Mouse (Mus musculus) erythroblast, adult 5-6 weeks (primary cell): ENCODE measurements around the gene Bcar1. TPM values are rescaled to one million over a fixed set of nuclear protein-coding genes. Genes with fewer than 3 reads are reported as not detected.

Experiments used
- ATAC-seq: replicated peaks from 2 replicates; pipeline ENCODE4 v1.8.0; 2016; ENCODE audit warnings: moderate number of reproducible peaks, mild to moderate bottlenecking, moderate TSS enrichment, inconsistent platforms; ENCODE audit not compliant: poor library complexity, low FRiP score, severe bottlenecking
- total RNA-seq, 2 experiments: library from RNA; stranded (forward) in 1 of 2; stranded (reverse) in 1 of 2; fragments of 150-400 nt in 1 of 2; fragments of 200-764, 138-1000 nt in 1 of 2; gene quantifications; 2 replicates each; pipeline versions ENCODE4 v1.2.3 to v1.2.4; 2015 to 2017; ENCODE audit warnings: low replicate concordance in 2 of 2

Bcar1 gene
- total RNA-seq, 2 experiments from 2014 or later = not detected

- ATAC-seq = no peak
Observed at GRCm38 (mm10) chr8:111741556-111741955, 2.1 kb downstream of the Bcar1 start.

- no peak for ATAC-seq
Observed at GRCm38 (mm10) chr8:111740994-111741393, 2.6 kb downstream of the Bcar1 start.

GRCm38 (mm10) chr8:111740301-111740711, 3.3 kb downstream of the Bcar1 start:
- no peak for ATAC-seq

GRCm38 (mm10) chr8:111739604-111740003, 4.0 kb downstream of the Bcar1 start:
- ATAC-seq = no peak

- ATAC-seq = no peak
Observed at GRCm38 (mm10) chr8:111738867-111739266, 4.7 kb downstream of the Bcar1 start.

GRCm38 (mm10) chr8:111736321-111736720, 7.3 kb downstream of the Bcar1 start:
- no peak for ATAC-seq

GRCm38 (mm10) chr8:111735791-111736190, 7.8 kb downstream of the Bcar1 start:
- no peak for ATAC-seq

- no peak for ATAC-seq
Observed at GRCm38 (mm10) chr8:111735335-111735761, 8.3 kb downstream of the Bcar1 start.

GRCm38 (mm10) chr8:111734244-111734960, 9.2 kb downstream of the Bcar1 start:
- no peak for ATAC-seq

GRCm38 (mm10) chr8:111733581-111734243, 9.9 kb downstream of the Bcar1 start:
- no peak for ATAC-seq

GRCm38 (mm10) chr8:111732406-111733085, 11.1 kb downstream of the Bcar1 start:
- no peak for ATAC-seq

- ATAC-seq = peak; percentile 83
Observed at GRCm38 (mm10) chr8:111732004-111732403, 11.6 kb downstream of the Bcar1 start.

- ATAC-seq = no peak
Observed at GRCm38 (mm10) chr8:111731231-111731977, 12.2 kb downstream of the Bcar1 start.

GRCm38 (mm10) chr8:111729233-111730170, 14.1 kb downstream of the Bcar1 start:
- no peak for ATAC-seq

GRCm38 (mm10) chr8:111728481-111728880, 15.1 kb downstream of the Bcar1 start:
- no peak for ATAC-seq

- no peak for ATAC-seq
Observed at GRCm38 (mm10) chr8:111727553-111727952, 16.1 kb downstream of the Bcar1 start.

GRCm38 (mm10) chr8:111726102-111726900, 17.3 kb downstream of the Bcar1 start:
- no peak for ATAC-seq

- no peak for ATAC-seq
Observed at GRCm38 (mm10) chr8:111725341-111725740, 18.3 kb downstream of the Bcar1 start.
